Mouse (Mus musculus) mature B cell (primary cell): Measurements from ENCODE around the gene Atxn7.
"Not testable (repeated sequence)": the region's sequence is repeated elsewhere in the genome, so short reads cannot be mapped to it uniquely, and the experiment has no call there.

Experiments
- in situ Hi-C: fragments of 300-500 bp; cut with MboI; formaldehyde crosslinking; loops from 2 replicates; pipeline ENCODE4 v1.14.3; 2019

Gene Atxn7

DNA sequence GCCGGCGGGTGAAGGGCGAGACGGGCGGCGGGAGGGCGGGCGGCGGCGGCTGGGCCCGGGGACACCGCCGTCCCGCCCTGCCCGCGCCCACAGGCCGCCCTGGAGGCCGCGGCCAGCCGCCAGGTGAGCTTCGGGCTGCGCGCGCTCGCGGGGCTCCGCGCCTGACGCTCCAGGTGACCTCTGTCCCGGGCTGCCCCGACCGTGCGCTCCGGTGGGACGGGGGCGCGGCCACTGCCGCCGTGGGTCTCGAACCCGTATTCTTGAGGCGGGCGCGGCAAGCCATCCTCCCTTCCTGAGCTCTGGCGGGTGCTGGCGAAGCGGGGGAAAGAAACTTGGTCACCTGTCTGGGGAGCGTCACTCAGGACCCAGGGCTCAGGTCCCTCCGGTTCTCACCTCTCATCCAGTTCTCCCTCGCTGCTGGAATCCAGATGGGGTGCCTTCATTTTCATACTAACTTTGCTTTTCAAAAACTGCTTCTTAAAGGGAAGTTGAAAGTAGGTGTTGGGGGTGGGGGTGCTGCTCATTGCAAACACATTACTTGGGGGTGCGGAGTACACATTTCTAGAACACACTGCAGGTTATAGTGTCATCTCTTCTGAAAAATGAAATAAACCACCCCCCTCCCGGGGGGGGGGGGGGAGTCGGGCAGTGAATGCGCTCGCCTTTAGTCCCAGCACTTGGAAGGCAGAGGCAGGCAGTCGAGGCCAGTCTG is at the start of gene Atxn7, which contains the start of gene Thoc7:
Atxn7 (plus strand) TSS at position 40 of the 712 bp plus-strand sequence.
Thoc7 (minus strand) TSS at position 452 of the 712 bp plus-strand sequence.
- in situ Hi-C loops = no loop called here

DNA sequence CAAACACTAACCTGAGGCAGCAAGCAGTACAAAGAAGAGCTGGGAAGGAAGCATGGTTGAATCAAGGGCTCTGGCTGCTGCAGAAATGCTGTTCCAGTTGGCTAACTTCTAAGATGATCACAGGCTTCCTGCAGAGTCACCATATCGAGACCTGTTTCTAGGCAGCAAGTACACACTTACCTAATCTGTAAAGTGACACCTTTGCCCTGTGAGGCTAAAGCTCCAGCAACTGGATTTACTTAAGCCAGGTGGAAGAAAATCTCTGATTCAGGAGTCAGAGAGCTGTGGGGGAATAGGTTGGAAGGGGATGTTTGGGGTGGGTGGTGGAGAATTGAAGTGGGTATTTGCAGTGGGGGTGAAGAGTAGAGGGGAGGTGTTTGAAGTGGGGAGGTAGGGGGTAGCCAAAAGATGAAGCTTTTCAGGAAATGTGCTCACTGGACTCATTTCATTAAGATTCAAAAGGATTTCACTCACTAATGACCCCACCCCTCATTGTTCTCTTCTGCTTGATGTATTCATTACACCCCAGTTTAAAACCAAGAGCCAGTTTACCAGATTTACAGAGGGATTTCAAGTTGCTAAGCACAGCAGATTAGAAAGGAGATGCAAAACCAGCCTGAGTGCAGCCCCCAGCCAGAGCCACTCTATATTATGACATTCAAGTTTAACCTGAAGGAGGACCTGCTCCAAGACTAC is 46.7 kb upstream of the Atxn7 start, which contains the start of gene Gm281:
Gm281 (minus strand) TSS at position 92 of the 696 bp plus-strand sequence.
- in situ Hi-C loops = loop anchor here (25.0 kb wide), 1 partner anchor 552 kb away; no protein-coding TSS in a partner anchor

DNA sequence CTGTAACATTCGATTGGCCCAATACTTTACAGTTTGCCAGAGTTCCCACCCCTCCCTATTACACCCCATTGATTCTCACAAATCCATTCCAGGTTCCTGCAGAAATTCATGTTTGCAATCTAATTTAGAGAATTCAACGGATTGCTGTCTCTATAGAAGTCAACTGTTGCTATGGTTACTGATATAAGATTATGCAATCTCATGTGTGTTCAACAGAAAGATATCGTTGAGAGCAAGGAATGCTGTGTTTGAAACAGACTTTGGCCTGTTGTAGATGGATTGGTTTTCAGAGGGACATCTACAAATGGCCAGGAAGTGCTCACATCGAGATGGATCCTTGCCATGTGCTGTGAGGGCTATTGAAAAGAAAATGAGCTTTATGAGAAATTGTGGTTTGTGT is 46.0 kb upstream of the Atxn7 start:
- in situ Hi-C loops = loop anchor here (25.0 kb wide), 1 partner anchor 553 kb away; no protein-coding TSS in a partner anchor

DNA sequence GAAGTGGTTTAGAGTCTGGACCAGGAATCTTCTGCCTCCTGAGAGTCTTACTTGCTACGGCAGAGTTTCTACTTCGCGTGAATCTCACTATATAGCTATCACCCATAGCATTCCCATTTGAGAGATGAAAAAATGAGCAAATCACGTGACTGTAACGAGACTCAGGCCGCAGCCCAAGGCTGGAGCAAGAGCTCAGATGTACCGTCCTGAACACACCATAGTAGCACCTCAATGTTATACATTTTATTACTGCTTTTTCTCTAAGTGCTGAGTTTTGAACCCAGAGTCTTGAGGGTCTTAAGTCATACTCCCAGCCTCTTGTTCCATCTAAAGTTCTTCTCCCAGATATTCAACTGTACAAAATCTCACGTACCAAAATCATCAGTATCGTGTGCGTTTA is 44.0 kb upstream of the Atxn7 start:
- in situ Hi-C loops = loop anchor here (25.0 kb wide), 1 partner anchor 555 kb away; no protein-coding TSS in a partner anchor

DNA sequence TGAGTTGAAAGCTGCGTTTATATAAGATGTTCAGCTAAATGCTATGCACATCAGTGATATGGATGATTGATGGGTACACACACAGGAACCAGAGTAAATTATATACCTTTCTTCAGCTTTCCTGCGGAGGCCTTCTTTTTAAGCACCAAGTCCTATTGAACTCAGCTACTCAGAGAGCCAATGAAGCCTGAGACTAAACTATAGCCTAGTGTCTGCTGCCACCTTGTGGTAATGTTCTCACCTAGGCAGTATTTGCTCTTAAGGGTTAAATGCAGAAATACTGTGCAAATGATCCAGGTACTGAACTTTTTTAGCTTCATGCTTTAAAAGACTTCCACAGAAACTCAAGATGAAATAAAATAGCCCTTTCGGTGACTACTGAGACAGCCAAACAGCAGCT is 43.6 kb upstream of the Atxn7 start:
- in situ Hi-C loops = loop anchor here (25.0 kb wide), 1 partner anchor 555 kb away; no protein-coding TSS in a partner anchor

DNA sequence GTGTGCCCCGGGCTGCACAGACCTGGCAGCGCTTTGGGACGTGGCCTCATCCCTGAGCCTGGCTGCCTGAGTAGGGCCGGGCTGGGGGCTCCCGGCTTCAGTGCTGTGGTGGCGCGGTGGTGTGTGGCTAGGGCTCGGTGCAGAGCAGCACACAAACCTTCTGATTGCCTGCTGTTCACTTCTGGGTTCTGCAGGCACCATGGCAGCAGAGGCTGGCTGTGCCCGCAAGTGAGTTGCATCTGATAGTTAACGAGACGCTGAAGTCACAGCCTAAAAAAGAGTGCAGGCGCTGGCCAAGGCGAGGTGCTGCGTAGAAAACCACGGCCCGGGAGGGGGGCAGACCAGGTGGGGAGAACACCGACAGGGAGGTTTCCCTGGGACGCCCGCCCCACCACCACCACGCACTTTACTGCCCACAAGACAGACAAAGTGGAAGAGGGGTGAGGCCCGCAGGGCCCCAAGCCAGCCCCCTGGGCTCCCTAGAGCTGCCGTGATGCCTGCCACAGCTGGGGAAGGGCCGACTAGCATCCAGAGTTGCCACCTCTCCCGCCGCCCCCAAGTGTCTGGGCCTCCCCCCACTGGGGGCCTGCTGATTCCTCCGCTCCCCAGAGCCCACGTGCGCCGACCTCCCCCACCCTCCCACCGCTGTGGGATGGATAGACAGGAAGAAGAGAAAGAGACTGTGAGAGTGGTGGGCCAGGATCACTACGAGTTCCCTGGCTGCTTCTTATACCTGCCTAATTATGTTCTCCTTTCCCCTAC is 27.8 kb upstream of the Atxn7 start:
- in situ Hi-C loops = no loop called here

DNA sequence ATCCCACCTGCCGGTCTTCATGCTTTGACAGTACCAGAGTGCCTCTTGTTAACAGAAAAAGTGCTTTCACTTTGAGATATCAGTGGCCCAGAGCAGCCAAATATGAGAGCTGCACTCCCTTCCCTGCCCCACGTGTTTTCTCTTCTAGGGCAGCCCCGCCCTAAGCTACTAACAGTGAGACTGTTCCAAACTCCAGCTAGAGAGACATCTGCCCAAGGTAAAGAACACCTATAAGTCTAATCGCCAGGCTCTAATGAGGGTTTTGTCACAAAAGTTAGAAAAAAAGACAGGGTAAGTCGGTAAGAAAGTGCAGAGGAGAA is 27.2 kb upstream of the Atxn7 start:
- in situ Hi-C loops = no loop called here

DNA sequence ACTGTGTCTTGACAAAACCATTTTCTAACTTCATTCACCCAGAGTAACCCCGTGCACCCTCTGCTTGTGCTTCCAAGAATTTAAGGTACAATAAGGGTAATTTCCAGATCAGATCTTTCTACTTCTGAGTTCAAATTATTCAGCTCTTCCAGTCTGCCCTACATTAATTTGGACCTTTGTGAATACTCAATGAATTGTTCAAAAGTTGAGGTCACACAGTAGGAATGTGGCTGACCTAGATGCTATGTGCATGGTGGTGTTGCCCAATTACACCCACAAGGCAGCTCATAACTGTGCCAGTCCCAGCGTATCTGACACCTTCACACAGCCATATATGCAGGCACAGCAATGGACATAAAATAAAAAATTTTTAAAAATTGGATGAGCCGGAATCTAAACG is 16.6 kb upstream of the Atxn7 start:
- in situ Hi-C loops = no loop called here

DNA sequence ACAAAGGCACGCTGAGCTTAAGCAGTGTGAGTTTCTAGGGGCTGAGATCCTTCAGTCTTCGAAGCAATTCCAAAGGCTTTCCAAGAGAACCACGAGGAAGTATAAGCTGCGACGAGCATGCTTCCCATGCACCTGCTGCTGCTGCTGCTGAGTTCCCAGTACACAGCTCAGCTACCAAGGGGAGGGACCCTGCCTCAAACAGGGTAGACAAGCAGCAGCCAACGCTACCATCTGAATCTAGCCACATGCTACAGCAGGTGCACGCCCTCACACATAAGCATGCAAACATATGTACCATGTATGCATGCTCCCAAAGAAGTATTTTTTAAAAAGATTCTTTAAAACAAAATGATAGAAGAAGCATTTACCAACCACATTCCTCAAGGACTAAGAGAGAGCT is 12.9 kb upstream of the Atxn7 start:
- in situ Hi-C loops = no loop called here

DNA sequence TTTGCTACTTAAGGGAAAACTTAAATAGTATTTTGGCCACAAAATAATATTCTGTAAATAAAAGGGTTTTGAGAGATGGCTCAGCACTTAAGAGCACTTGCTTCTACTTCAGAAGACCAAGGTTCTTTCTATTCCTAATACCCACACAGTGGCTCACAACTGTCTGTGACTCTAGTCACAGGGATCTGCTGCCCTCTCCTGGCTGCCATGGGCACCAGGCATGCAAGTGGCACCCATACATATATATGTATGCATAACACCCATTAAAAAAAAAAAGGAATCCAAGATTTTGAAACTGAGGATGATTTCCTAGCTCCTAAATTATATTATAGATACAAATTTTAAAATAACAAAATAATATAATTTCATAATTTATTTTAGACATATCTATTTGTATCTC is 10.8 kb upstream of the Atxn7 start:
- in situ Hi-C loops = no loop called here

DNA sequence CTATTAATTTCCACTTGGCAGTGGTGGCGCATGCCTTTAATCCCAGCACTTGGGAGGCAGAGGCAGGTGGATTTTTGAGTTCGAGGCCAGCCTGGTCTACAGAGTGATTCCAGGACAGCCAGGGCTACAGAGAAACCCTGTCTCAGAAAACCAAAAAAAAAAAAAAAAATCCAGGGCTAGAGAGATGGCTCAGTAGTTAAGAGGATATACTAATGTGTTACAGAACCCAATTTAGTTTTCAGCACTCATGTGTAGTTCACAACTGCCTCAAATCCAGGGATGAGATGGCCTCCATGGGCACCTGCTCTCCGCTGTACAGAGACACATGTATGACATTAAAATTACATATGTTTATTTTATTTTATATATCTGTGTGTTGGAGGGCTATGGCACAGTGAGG is 9.1 kb upstream of the Atxn7 start:
- in situ Hi-C loops = not testable (repeated sequence)

DNA sequence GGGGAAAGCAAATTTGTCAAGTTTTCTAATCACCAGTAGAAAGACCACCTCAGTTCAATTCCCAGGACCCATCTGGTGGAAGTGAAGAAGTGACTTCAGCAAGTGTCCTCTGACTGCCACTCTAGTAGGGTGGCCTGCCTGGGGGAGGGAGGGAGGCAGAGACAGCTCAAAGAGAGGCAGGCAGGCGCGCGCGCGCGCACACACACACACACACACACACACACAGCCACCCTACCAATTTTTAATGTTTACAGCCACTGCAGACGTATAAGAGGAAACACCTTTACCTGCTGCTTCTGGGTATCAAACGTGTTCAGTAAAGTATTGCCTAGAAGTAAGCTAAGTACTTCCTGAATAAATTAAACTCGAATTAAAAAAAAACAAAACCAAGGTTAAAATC is 1.2 kb upstream of the Atxn7 start:
- in situ Hi-C loops = no loop called here

DNA sequence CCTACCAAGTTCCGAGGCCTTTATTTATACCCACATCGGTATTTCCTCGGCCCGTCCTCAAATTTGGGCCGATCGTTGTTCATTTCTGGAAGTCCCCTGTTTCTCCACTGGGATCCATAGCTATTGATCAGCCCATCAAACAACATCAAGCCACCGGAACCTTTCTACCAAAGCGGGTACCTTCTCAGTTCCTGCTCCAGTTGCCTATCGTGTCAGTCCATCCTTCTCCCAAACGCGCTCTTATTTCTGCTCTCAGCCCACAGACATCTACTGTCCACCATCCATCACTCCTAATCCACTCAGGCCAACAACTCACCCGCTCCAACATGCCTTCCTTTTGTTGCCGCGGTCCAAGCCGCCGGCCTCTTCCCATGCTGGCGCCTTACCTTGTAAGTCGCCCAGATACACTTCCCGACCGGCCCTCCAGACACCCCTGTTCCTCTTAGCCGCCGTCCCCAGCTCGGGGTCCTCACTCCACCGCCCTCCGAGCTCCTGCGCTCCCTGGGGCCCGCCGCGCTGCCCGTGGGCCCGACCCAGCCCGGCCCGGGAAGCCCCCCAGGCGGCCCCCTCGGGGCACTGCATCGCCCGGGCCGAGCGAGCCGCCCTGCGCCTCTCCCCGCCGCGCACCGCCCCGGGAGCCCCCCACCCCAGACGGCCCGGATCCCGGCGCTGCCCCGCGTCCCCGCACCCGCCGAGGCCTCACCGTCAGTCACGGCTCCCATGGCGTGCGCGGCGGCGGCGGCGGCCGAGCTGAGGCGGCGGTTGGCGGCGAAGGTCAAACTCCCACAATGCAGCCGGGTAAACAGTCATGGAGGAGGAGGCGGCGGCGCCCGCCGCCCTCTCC is 536 bp upstream of the Atxn7 start:
- in situ Hi-C loops = no loop called here

DNA sequence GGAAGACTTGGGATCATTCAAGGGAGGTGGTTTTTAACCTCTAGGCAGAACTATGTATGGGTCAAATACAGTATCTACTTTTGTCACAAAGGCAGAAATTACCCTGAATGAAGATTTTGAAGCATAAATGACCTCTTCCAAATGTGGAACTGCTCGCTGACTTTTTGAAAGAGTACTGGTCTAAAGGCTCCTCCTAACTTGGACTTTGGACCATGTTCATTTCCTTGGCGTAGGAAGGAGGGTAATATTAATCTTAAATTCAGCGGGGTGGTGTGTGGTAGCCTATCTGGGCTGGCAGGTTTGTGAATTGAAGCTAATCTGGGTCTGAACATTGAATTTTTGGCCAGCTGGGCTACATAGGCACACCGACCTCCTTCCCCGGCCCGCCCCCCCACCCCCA is 1.2 kb downstream of the Atxn7 start:
- in situ Hi-C loops = no loop called here

DNA sequence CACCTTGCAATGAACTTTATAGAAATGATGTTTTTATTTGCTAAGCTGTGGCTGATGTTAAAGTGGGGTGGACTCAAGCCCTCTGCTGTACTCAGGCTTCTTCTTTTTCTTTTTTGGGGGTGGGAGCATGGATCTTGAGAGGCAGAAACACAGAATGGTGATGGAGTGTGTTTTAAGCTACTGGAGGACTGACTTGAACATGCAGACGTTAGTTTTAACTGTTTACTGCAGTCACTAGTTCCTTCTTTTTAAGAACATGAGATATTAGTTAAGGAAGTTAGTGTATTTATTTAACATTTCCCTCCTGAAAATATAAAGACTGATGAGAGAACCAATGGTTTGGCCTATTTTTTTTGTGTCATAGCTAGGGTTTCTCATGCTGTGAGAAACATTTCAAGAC is 2.3 kb downstream of the Atxn7 start:
- in situ Hi-C loops = no loop called here

DNA sequence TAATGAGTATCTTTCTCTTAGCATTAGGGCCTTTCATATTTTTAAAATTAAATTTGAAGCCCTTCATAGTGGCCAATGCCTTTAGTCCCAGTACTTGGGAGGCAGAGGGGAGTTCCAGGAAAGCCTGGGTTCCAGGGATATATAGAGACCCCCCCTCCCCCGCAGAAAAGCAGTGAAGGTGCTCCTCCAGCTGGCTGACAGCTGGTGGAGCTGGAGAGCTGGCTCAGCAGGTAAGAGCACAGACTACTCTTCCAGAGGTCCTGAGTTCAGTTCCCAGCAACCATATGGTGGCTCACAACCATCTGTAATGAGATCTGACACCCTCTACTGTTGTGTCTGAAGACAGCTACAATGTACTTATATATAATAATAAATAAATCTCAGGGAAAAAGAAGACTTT is 6.4 kb downstream of the Atxn7 start:
- in situ Hi-C loops = no loop called here

DNA sequence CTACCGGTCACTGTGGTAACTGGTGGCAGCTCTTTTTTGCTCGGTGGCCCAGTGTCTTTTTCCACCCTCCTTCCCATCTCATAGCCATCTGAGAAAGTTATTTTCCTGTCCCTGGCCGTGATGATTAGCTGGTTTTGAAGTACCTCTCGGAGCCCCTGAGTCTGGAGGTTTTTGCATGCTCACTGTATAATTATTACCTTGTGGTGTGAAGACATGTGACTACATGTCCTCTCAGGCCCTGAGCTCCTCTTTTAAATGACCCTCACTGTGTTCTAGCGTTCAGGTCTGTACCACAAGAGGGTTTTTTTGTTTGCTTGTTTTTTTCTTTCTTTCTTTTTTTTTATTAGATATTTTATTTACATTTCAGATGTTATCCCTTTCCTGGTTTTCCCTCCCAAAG is 7.2 kb downstream of the Atxn7 start:
- in situ Hi-C loops = no loop called here

DNA sequence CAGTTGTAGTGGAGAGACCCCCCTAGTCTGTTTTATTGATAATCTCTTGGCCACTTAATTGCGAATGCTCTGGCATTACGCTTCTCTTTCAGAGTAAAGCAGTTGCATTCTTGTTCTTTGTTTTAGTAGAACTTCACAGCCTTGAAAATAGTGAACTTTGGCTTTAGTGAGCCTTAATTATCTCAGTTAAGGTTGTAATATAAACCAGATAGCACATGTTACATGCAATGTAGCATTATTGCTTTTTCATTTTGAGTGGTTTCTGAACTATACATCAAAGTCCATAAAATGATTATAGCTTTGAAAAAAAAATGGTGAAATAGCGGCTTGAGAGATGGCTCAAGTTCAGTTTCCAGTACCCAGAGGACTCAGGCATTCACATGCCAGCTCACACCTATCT is 9.3 kb downstream of the Atxn7 start:
- in situ Hi-C loops = no loop called here

DNA sequence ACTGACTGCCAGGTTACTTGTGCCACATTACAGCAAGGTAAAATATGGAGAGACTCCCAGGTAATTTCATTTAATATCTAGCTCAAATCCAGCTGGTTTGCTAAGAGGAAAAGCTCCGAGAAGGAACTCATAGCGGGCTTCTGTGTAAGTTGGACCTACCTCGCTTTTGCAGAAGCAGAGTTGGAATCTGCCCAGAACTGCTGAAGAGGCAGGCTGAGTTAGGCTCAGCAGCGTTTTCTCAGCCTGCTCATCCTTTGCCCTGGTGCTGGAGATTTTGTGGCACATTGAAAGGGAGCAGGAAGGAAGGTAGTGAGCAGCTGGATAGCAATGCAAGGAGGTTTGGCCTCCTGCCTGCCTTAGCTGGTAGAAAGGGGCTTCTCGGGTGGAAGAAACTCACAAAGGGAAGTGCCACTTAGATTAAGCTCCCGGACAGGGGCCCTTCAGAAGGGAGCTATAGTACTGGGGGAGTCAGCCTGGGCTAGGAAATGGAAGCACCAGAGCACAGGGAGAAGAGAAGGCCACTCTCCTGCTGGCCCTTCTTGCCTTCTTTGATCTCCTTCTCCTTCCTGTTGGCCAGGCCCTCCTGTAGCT is 10.5 kb downstream of the Atxn7 start:
- in situ Hi-C loops = no loop called here

DNA sequence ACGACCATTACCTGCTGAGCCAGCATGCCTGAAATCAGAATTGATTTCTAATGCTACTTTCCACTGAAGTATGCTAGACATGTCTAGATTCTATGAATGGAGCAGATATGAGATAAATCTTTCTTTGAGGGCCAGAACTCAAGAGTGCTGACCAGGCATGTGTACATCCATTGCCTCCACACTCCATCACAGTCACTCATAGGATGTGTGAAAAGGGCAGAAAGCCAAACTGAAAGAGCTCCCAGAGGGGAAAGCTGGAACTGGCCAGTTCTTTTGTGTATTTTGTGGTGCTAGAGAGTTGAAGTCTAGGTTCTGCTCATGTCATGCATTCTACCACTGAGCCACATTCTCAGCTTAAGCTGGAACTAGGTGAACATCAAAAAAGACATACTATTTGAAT is 16.3 kb downstream of the Atxn7 start:
- in situ Hi-C loops = no loop called here

DNA sequence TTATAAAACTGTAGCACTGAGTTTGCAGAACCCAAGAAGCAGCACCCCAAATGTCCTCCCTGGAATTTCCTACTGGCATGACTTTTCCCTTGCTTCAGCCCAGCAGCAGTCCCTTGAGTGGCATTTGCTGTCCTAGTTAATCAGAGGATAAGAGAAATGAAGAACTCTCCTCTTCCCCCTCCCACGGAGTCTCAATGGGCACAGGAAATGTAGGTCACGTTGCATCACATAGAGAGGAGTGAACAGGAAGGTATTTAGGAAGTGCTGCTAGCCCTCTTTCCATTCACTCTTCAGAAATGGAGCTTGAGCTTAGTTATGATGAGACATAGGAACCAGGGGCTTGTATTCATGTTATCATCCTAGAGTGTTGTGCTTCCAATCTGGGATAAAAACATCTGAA is 20.0 kb downstream of the Atxn7 start:
- in situ Hi-C loops = no loop called here
